Comparison of ENCODE assay signal across 19 mouse cellular contexts in genomic region chr5:146571830-146572734, GRCm38 (mm10). TPM values are rescaled to one million over a fixed set of nuclear protein-coding genes. Genes with fewer than 3 reads are reported as not detected.
DNase-seq lines count a peak whose midpoint lies in the region; ATAC-seq and TF ChIP-seq lines count a peak whose summit lies in the region.
"Not testable (repeated sequence)": the region's sequence is repeated elsewhere in the genome, so short reads cannot be mapped to it uniquely, and the experiment has no call there.
"Had no signal": no experiment of that assay in that cellular context is flagged by ENCODE, and none has a peak within 500 bp of the region (broad histone marks: within the 10 kb centered on the region; RNA-seq: fewer than 3 reads in every experiment).

No protein-coding gene starts in this region.

- not testable (repeated sequence) for TF ChIP-seq CTCF in cerebellum, adult 2 months (IDR thresholded peaks at IDR 0.05; ENCODE audit: borderline replicate concordance, insufficient read depth, low read depth, low read length)

- DNase-seq in cerebellum, adult 2 months = peak; percentile 22 to 38
- DNase-seq in heart, adult 9 months (ENCODE audit: low spot score in 2 of 2) = peak; percentile 30 to 43
- DNase-seq in hindbrain, embryonic 14.5 days (ENCODE audit: low spot score) = not testable (repeated sequence)
- peak; percentile 84 for DNase-seq in layer of hippocampus, adult 11-12 months (ENCODE audit: low spot score)
- DNase-seq in layer of hippocampus, postnatal 36 days = peak; percentile 75
- peak; percentile 62 for DNase-seq in right cerebral cortex, postnatal 25 days

- WGBS in cerebellum, adult 2 months = 5% methylated on average over 6 of the region's 6 CpGs
- WGBS in forebrain, embryonic 16.5 days = 27% methylated on average over 6 of the region's 6 CpGs
- WGBS in hindbrain, embryonic 14.5 days = 50% methylated on average over 6 of the region's 6 CpGs
- WGBS in midbrain, embryonic 15.5 days = 54% methylated on average over 6 of the region's 6 CpGs

- ATAC-seq in forebrain, embryonic 16.5 days = peak; percentile 96
- peak; percentile 51; the same call in 1 of the 2 replicates for ATAC-seq in hindbrain, embryonic 14.5 days (ENCODE audit: low FRiP score)
- peak; percentile 78 for ATAC-seq in midbrain, embryonic 15.5 days (replicated peaks)

- TF ChIP-seq POLR2A in cerebellum, adult 2 months (IDR thresholded peaks at IDR 0.05; ENCODE audit: borderline replicate concordance, insufficient read depth, low read length) = not testable (repeated sequence)

- H3K4me2 ChIP-seq in forebrain, embryonic 16.5 days (ENCODE audit: low read length); hindbrain, embryonic 14.5 days (replicated peaks); midbrain, embryonic 15.5 days: not testable (repeated sequence)

- H3K4me3 ChIP-seq in cerebellum, adult 2 months (replicated peaks; ENCODE audit: insufficient read depth, low read depth, low read length); forebrain, embryonic 16.5 days (replicated peaks; ENCODE audit: low read length); hindbrain, embryonic 14.5 days (replicated peaks; ENCODE audit: low read length); midbrain, embryonic 15.5 days: not testable (repeated sequence)

- H3K9ac ChIP-seq in forebrain, embryonic 16.5 days (replicated peaks; ENCODE audit: low read depth, low read length); hindbrain, embryonic 14.5 days; midbrain, embryonic 15.5 days: not testable (repeated sequence)

- H3K27me3 ChIP-seq in cerebellum, adult 2 months (ENCODE audit: control insufficient read depth, insufficient read depth, low read length); forebrain, embryonic 16.5 days (replicated peaks; ENCODE audit: control insufficient read depth, insufficient read depth, low read length); hindbrain, embryonic 14.5 days (ENCODE audit: control insufficient read depth, insufficient read depth, low read length); midbrain, embryonic 15.5 days (replicated peaks): not testable (repeated sequence)

- not testable (repeated sequence) for H3K36me3 ChIP-seq in forebrain, embryonic 16.5 days (ENCODE audit: control insufficient read depth, insufficient read depth); hindbrain, embryonic 14.5 days (replicated peaks; ENCODE audit: control insufficient read depth, insufficient read depth); midbrain, embryonic 15.5 days (replicated peaks)

- H3K27ac ChIP-seq in cerebellum, adult 2 months (ENCODE audit: insufficient read depth, low read length); hindbrain, embryonic 14.5 days; midbrain, embryonic 15.5 days: not testable (repeated sequence)
- H3K27ac ChIP-seq in forebrain, embryonic 16.5 days (ENCODE audit: low read length) = peak overlapping the region; percentile 67

- H3K9me3 ChIP-seq in forebrain, embryonic 16.5 days (ENCODE audit: control insufficient read depth, low read length); hindbrain, embryonic 14.5 days (ENCODE audit: control insufficient read depth, low read length); midbrain, embryonic 15.5 days: not testable (repeated sequence)

- not testable (repeated sequence) for H3K4me1 ChIP-seq in cerebellum, adult 2 months (ENCODE audit: control insufficient read depth, insufficient read depth, low read length); forebrain, embryonic 16.5 days (replicated peaks; ENCODE audit: control insufficient read depth, insufficient read depth, low read length); hindbrain, embryonic 14.5 days (replicated peaks; ENCODE audit: control insufficient read depth, insufficient read depth, low read length); midbrain, embryonic 15.5 days

RNA-seq across cellular contexts. Expression of gene Gpr12, which starts 13.0 kb away (rescaled TPM):
- polyA plus RNA-seq in cerebellum, adult 2 months (2012; rRNA removed) = 12.1 and 12.7 TPM in 2 replicates
- polyA plus RNA-seq in forebrain, embryonic 16.5 days (2015; fragmentation: Nextera tagmentation; extraction: Ambion mirVana) = 37.0 and 42.5 TPM in 2 replicates
- polyA plus RNA-seq in hindbrain, embryonic 14.5 days (2014; fragmentation: Nextera tagmentation; extraction: Ambion mirVana) = 17.5 and 27.3 TPM in 2 replicates
- total RNA-seq in layer of hippocampus, postnatal 36 days (2021) = 10 to 100 TPM; 37.6 to 38.1 TPM
- 26.7 and 27.3 TPM in 2 replicates for polyA plus RNA-seq in midbrain, embryonic 15.5 days (2015; fragmentation: Nextera tagmentation; extraction: Ambion mirVana)
- polyA plus RNA-seq: heart, embryonic 12.5 days; lung, adult 2 months had no signal

RNA-seq across cellular contexts. Expression of gene Gm3415, which starts 16.1 kb away (rescaled TPM):
- not detected in 2 replicates for polyA plus RNA-seq in cerebellum, adult 2 months (2012; rRNA removed)
- polyA plus RNA-seq in forebrain, embryonic 16.5 days (2015; fragmentation: Nextera tagmentation; extraction: Ambion mirVana) = not detected in 2 replicates
- not detected in 2 replicates for polyA plus RNA-seq in hindbrain, embryonic 14.5 days (2014; fragmentation: Nextera tagmentation; extraction: Ambion mirVana)
- not detected for total RNA-seq in layer of hippocampus, postnatal 36 days (2021)
- polyA plus RNA-seq in midbrain, embryonic 15.5 days (2015; fragmentation: Nextera tagmentation; extraction: Ambion mirVana) = not detected in 2 replicates
- total RNA-seq: adrenal gland, postnatal 4 days; gastrocnemius, postnatal 10 days; liver, adult 2 months had no signal
- polyA plus RNA-seq: embryonic facial prominence, embryonic 15.5 days; forebrain, embryonic 11.5 days; heart, embryonic 12.5 days; kidney, embryonic 16.5 days; liver, adult 2 months; lung, adult 2 months; midbrain, embryonic 11.5 days; stomach, embryonic 15.5 days; thymus, postnatal 0 days had no signal

RNA-seq across cellular contexts. Expression of gene Gm3409, which starts 34.6 kb away (rescaled TPM):
- not detected in 2 replicates for polyA plus RNA-seq in cerebellum, adult 2 months (2012; rRNA removed)
- polyA plus RNA-seq in forebrain, embryonic 16.5 days (2015; fragmentation: Nextera tagmentation; extraction: Ambion mirVana) = not detected in 2 replicates
- polyA plus RNA-seq in hindbrain, embryonic 14.5 days (2014; fragmentation: Nextera tagmentation; extraction: Ambion mirVana) = not detected in 2 replicates
- not detected for total RNA-seq in layer of hippocampus, postnatal 36 days (2021)
- not detected in 2 replicates for polyA plus RNA-seq in midbrain, embryonic 15.5 days (2015; fragmentation: Nextera tagmentation; extraction: Ambion mirVana)
- total RNA-seq: adrenal gland, postnatal 4 days; gastrocnemius, postnatal 10 days; liver, adult 2 months had no signal
- polyA plus RNA-seq: embryonic facial prominence, embryonic 15.5 days; forebrain, embryonic 11.5 days; heart, embryonic 12.5 days; kidney, embryonic 16.5 days; liver, adult 2 months; lung, adult 2 months; midbrain, embryonic 11.5 days; stomach, embryonic 15.5 days had no signal

RNA-seq across cellular contexts. Expression of gene Gm3404, which starts 46.5 kb away (rescaled TPM):
- polyA plus RNA-seq in cerebellum, adult 2 months (2012; rRNA removed) = not detected in 2 replicates
- not detected in 2 replicates for polyA plus RNA-seq in forebrain, embryonic 16.5 days (2015; fragmentation: Nextera tagmentation; extraction: Ambion mirVana)
- not detected in 2 replicates for polyA plus RNA-seq in hindbrain, embryonic 14.5 days (2014; fragmentation: Nextera tagmentation; extraction: Ambion mirVana)
- not detected for total RNA-seq in layer of hippocampus, postnatal 36 days (2021)
- not detected in 2 replicates for polyA plus RNA-seq in midbrain, embryonic 15.5 days (2015; fragmentation: Nextera tagmentation; extraction: Ambion mirVana)
- total RNA-seq: adrenal gland, postnatal 4 days; gastrocnemius, postnatal 10 days; liver, adult 2 months had no signal
- polyA plus RNA-seq: embryonic facial prominence, embryonic 15.5 days; forebrain, embryonic 11.5 days; heart, embryonic 12.5 days; kidney, embryonic 16.5 days; liver, adult 2 months; lung, adult 2 months; midbrain, embryonic 11.5 days; stomach, embryonic 15.5 days; thymus, postnatal 0 days had no signal

RNA-seq across cellular contexts. Expression of gene Gm3402, which starts 58.2 kb away (rescaled TPM):
- polyA plus RNA-seq in cerebellum, adult 2 months (2012; rRNA removed) = not detected in 2 replicates
- polyA plus RNA-seq in forebrain, embryonic 16.5 days (2015; fragmentation: Nextera tagmentation; extraction: Ambion mirVana) = not detected in 2 replicates
- not detected in 2 replicates for polyA plus RNA-seq in hindbrain, embryonic 14.5 days (2014; fragmentation: Nextera tagmentation; extraction: Ambion mirVana)
- not detected for total RNA-seq in layer of hippocampus, postnatal 36 days (2021)
- not detected in 2 replicates for polyA plus RNA-seq in midbrain, embryonic 15.5 days (2015; fragmentation: Nextera tagmentation; extraction: Ambion mirVana)
- total RNA-seq: adrenal gland, postnatal 4 days; gastrocnemius, postnatal 10 days; liver, adult 2 months had no signal
- polyA plus RNA-seq: embryonic facial prominence, embryonic 15.5 days; forebrain, embryonic 11.5 days; heart, embryonic 12.5 days; kidney, embryonic 16.5 days; liver, adult 2 months; lung, adult 2 months; midbrain, embryonic 11.5 days; stomach, embryonic 15.5 days; thymus, postnatal 0 days had no signal
